Mouse (Mus musculus): ENCODE results near the gene Mdga2.

The Mdga2 gene

DNA sequence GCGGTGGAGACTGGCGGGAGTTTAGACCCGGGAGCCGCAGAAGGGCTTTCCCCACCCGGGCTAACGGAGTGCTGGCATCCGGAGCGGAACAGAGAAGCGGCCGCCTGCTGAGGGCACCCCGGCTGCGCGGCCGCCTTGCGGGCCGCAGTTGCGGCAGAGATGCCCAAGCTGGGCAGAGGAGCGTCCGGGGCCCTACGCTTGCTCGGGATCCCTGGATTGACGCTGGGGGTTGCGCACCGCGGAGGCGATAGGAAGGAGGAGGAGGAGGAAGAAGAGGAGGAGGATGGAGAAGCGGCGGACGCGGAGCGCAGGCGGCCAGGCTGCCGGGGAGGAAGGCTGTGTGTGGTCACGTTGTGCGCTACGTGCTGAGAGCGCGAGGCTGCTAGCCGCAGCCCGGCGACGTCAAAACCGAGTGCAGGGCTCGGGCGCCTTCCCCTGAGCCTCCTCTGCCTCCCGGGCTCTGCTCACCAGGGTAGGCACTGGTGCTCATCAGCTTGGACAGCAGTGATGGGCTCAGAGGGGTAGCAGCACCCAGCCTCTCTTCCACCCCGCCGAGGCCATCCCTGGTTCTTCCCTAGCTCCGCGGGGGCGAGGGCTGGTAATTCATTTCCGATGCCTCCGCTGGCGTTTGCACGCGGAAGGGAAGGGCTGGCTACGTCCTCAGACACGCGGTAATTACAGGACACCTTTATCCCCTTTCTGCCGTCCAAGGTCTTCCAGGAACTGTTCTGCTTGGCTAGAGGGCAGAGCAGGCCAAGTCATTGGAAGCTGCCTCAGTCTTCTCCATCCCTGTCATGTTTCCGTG lies at the start of gene Mdga2:
Gene Mdga2 (minus strand): TSS at position 329 of the 805 bp plus-strand sequence.
- no peak for DNase-seq (ENCODE audit: low spot score)

DNA sequence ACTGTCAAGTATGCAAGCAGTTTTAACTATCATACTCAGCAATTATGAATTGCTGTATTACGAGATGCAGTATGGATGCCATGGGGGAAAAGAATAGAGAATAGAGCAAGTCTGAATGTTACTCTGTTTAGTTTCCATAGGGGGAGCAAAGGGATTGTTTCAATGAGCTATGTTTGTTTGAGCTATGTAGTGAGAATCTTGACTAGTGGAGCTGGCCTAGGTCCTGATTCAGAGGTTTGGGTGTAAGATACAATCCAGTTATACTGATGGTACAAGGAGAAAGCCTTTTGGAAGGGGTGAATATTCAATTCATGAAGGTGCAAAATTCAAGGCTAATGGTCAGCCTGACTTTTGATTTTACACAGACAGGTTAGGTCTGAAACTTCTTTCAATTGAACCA lies 45.1 kb upstream of the Mdga2 start:
- DNase-seq (ENCODE audit: low spot score): no peak

DNA sequence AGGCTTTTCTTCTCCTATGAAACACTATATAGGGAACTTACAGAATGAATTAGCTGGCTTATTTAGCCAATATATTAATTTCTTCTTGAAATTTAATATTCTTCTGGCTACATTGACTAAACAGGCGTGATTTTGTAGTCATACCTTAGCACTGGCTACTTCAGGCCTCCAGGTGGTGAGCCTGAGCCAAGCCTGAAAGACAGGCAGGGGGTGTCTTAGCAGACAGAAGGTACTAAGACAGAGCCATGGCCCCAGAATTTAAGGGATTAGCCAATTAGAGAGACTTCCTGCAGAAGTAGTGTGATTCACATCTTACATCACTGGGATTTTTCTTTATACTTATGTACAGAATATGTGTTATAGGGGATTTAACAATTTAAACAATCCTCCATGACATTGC lies 1.2 kb upstream of the Mdga2 start:
- no peak for DNase-seq (ENCODE audit: low spot score)

DNA sequence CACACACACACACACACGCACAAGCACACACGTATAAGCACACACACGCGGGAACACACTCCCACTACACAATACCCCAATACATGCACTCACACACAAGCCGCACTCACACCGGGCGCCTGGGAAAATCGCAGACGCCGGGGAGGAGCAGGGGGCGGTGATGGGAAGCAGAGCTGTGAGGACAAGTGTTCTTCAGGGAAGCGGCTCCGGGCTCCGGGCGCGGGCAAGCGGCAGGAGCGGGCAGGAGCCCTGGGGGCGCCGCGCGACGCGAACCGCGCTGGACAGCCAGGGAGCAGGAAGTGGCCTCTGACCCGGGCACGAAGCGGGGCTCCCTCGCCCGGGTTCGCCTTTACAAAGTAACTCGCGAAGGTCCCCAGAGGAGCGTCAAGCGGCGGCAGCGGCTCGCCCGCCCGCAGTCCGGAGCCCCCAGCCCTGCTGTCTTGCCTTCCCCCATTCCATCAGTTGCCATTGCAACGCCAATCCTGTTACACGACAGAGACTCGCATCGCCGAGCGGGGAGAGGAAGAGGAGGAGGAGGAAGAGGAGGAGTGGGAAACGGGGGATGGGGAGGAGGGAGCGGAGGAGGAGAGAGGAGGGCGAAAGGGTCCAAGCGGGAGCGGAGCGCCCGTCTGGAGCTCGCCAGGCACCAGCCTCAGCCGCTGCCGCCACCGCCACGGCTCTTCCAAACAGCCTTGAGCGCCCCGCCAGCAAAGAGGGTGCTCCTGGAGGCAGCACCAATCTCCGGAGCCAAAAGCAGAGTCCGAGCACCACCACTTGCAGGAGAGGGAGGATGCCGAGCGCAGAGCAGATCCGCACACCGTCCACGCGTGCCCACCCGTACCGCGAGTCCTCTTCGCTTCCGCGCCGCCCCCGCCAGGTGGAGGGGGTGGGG lies 774 bp downstream of the Mdga2 start:
- peak; percentile 4 for DNase-seq (ENCODE audit: low spot score)

DNA sequence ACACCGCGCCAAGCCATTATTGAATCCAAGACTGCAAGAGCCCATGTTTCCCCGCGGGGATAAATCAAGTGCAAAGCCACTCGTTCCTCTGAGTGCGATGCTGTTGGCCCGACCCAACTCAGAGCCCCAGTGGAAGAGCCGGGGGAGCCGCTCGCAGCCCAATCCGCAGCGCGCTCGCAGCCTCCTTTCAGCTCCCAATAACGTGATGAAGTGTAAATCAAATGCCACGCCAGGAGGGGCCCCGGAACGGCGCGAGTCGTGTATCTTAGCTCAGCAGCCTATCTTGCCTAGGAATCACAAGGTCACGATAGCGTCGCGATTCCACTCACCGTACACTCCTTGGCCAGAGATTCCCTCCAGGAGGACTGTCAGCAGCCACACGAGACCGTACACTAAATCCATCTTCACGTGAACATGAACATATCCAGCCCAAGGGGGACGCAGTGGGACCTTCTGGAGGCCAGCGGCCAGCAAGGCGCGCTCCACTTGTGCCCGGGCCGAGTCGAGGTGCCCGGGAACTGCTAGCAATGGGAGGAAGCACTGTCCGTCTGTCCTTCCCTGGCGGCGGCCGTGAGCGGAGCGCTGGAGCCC lies 1.6 kb downstream of the Mdga2 start:
- no peak for DNase-seq (ENCODE audit: low spot score)

DNA sequence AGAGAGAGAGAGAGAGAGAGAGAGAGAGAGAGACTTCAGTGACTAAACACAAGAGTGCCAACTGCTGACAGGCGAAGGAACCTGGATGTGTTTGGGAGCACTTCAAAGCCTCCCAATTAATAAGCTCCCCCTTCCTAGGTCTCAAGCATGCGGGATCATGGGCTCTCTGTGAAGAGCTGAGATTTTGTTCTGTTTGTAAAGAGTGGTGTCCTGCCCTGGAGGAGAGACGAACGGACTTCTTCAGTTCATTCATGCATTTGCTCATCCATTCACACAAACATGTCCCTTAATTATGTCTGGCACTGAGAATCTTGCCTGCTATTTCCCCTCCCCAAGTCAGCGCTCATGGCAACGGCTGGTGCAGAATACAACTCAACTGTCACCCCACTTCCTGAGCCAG lies 2.3 kb downstream of the Mdga2 start:
- DNase-seq (ENCODE audit: low spot score): no peak

DNA sequence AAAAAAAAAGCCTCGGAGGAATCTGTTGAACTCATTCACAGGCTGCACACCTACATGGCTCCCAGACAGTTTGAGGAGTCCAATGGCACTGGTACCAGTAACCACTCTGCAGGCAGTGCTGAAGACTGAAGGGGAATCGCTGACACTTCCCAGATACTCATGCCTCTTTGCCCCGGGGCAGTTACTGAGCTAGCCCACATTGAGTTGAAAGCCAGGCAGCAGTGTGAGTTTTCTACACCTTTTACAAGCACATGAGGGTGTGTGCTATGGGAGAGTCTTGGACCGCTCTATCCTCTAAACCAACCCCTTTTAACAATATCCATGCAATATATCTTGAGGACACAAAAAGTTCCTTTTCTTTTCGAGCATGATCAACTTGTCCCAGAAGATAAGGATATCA lies 2.8 kb downstream of the Mdga2 start:
- no peak for DNase-seq (ENCODE audit: low spot score)

DNA sequence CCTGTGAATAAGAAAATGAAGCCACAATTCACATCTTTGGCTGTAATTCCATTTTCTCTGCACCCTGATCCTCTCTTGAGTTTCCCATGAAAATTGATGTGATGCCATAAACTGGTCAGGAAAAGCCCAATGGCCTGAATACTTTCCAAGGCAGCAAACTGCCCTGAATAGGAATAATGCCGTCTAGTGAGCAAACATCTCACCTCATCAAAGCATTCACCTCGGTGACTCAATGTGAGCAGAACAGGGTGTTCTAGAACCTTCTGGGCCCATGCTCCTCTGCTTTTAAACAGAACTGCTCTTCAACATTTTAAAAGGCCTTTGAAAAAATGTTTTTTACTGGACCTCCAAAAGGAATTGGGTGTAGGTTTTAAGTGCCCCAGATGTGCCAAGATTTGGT lies 9.5 kb downstream of the Mdga2 start:
- DNase-seq (ENCODE audit: low spot score): no peak

DNA sequence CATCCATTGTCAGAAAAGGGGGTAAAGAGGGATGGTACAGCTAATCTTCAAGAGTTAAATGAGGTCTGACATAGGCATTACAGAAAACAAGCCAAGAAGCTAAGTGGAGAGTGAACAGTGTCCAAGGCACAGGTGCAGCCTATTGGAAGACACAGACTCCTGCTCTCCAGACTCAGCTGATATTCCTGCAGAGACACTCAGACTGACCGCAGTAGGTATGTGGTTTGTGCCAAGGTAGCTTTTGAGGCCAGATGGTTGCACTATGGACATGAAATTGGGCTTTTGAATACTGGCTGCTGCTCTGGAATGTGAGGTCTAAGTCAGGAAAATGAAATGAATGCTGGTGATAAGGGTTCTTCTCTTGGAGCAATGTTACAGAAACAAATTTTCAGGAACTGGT lies 44.2 kb downstream of the Mdga2 start:
- no peak for DNase-seq (ENCODE audit: low spot score)

DNA sequence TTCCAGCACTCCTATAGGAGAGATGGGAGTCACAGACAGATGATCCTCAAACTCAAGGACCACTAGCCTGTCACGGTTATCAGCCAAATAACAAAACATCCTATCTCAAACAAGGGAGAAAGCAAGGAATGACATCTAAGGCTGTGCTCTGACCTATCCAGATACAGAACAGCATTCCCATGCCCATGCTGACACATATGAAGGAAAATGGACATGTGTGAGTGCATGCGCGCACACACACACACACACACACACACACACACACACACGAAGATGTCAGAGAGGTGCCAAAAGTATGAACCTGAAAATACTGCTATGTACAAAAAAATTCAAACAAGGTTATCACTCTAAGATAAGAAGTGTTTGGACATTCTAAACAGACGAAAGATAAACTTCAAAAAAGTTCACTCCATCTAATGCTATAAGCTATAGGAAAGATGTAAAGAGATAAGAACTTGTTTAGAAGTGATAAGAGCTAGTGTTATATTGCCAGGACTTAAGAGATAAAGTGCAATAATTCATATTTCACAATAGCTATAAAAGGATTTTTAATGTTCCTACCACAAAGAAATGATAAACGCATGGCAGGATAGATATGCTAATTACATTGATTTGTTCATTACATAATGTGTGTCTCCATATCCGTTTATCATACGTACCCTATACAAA lies 65.6 kb downstream of the Mdga2 start:
- DNase-seq (ENCODE audit: low spot score): no peak

DNA sequence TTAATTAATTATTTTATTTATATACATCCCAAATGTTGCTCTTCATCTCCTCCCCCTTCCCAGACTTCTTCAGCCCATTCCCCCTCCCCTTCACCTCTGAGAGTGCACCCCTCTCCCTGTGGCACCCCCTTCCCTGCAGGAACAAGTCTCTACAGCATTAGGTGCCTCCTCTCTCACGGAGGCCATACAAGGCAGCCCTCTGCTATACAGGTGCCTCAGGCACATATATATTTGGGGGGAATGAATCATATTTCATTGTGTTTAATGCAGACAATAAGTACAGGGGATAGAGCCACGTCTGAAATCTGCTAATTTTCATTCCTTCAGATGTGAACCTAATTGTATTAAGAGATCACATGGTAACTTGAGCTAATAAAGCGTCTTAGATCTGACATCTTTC lies 69.3 kb downstream of the Mdga2 start:
- DNase-seq (ENCODE audit: low spot score): no peak

DNA sequence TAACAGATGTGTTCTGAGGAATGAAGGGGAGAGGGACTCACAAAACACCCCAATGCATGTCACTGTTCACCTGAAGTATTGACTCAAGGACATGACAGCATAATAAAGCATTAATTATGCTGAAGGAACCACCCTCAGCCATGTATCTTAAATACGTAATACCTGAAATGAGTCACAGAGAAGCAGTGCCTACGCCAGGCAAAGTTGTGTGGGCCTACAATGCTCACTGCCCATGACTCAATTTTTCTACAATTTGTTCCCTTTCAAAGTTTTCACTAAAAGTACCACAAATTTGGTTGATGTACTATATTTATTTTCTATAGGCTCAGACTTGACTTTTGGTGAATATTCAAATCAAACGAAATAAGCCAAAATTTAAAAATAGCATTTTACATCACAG lies 80.7 kb downstream of the Mdga2 start:
- no peak for DNase-seq (ENCODE audit: low spot score)

DNA sequence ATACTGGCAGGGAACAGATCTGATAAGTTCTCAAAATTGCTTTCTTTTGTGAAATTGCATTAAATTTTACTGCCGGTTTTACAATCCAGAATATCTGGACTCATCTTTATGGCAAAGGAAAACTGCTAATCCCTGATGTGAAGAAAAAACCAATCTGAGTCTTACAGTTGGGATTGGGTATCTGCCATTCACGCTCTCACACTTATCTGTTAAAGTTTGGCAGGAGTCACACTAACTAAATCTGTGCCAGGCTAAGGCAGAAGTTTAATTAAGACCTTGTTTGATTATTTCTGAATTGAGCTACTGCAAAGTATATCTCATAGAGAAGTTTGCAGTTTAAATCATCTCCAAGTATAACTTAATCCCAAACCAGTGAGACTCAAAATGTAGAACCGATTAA lies 82.2 kb downstream of the Mdga2 start:
- DNase-seq (ENCODE audit: low spot score): no peak

DNA sequence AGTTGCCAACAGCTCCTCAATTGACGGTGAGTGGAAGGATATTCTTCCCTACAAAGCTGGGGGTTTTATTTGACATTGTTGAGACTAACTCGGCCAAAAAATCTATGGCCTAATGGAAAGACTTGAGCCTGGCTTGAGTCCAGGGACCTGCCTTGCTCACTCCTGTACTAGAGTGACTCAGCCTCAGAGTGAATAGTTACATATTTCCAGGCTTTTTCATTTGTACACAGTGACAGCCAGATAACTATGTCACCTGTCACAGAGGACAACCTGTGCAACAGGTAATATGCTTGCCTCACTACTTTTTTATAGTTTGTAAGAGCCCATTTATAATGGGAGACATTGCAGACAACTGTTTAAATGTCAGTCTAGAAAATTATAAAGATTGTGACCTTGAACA lies 94.9 kb downstream of the Mdga2 start:
- DNase-seq (ENCODE audit: low spot score): no peak

DNA sequence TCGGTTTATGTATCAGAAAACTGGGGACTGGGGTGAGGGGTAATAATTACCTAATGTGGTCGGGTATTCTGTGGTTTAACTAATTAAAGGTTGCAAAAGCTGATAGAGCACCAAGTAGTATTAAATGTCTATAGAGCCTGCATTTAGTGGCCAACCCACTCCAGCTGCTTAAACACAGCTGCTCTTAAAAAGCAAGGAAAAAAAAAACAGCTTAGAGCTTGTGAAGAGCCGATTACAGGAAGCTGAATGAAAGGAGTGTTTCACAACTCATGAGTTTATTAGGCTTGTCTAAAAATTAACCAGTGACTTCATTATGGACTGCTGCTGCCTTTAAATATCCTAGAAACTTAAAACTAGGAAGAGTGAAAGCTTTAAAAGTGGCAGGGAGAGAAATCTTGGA lies 98.5 kb downstream of the Mdga2 start:
- DNase-seq (ENCODE audit: low spot score): no peak

DNA sequence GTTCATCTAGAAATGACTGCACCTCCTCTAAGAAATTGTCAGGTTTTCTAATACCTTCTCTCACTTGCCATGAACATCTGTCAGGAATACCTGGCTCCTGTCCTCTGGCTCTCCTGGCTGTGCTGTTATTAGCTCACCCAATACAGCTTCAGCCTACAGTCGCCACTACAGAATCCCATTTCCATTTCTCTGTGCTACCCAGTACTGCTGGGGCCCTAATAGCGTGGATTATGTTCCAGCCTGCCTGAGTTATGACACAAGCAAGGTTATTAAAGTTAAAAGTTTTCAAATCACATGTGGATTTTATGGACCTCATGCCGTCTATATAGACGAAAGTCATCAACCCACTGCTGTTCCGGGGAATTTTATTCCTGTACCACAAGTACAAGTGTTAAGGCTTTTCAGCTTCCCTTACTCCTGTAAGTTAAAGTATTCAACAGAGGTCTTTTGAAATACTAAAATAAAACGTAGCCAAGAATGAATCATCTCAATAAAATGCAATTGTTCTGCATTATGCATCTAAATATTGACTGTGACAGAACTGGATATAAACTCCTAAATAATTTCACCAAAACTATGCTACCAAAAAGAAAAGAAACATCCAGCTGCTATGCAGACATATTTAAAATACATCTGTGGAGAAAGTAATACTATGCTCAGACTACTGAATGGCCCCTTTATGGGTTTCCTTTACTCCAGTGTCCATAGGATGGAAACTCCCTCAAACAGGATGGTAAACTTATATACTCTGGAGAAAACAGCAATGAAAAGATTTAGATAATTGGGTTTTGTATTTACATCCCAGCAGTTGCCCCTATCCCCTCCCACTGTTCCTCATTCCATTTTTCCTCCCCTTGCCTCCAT lies 103.5 kb downstream of the Mdga2 start:
- DNase-seq (ENCODE audit: low spot score): no peak

DNA sequence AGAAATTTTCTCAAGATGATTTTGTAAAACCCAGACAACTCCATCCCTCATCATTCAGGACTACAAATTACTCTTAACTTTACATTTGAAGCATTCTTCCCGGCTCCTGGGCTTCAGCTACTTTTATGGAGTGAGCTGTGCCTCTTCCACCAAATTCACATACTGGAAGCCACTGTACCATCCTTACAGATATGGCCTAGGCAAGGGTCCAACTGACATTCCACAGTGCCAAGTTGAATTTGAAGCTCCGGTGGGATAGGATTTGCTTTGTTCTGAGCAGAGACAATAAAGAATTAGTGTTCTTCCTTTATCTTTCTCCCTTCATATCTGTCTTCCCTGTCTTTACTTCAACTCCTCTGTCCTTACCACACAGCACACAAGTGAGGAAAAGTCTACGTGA lies 118.2 kb downstream of the Mdga2 start:
- DNase-seq (ENCODE audit: low spot score): no peak

DNA sequence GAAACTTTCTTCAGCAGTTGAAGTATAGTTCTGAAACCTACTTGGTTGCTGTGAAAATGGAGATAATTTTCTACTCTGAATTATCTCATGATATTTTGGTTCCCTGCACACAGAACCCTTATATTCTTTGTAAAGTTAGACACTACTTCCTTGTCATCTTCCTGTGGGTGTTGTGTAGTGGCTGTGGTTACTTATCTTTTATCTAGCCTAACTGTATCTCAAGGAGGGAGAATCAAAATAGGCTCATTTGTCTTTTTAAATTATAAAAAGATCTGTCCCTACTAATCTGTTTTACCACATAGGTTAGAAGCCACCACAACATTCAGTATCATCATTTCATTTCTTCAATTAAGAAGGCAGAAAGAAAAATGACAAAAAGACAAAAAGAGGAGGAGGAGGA lies 127.9 kb downstream of the Mdga2 start:
- DNase-seq (ENCODE audit: low spot score): no peak

DNA sequence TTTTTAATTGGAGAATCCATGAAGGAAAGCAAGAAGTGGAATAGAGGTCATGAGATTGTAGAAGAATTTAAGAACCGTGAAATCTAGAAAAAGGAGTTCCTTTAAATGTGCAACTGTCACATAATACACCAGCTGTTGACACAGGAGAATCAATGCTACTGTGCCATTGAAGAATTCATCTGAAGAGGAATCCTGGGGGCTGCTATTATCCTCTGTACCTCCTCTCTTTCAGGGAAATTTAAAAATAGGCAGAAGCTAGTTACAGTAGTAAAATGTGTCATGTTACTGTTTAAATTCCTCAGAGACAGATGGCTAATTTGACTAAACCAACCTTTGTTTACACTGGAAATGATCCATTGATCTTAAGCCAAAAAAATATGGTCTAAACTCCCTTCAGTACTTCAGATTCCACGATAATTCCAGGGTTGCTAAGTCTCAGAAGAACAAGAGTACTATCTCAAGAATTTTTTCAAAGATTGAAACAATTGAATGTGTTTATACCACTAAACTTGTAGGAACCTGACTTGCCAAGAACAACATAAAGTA lies 131.9 kb downstream of the Mdga2 start:
- no peak for DNase-seq (ENCODE audit: low spot score)

DNA sequence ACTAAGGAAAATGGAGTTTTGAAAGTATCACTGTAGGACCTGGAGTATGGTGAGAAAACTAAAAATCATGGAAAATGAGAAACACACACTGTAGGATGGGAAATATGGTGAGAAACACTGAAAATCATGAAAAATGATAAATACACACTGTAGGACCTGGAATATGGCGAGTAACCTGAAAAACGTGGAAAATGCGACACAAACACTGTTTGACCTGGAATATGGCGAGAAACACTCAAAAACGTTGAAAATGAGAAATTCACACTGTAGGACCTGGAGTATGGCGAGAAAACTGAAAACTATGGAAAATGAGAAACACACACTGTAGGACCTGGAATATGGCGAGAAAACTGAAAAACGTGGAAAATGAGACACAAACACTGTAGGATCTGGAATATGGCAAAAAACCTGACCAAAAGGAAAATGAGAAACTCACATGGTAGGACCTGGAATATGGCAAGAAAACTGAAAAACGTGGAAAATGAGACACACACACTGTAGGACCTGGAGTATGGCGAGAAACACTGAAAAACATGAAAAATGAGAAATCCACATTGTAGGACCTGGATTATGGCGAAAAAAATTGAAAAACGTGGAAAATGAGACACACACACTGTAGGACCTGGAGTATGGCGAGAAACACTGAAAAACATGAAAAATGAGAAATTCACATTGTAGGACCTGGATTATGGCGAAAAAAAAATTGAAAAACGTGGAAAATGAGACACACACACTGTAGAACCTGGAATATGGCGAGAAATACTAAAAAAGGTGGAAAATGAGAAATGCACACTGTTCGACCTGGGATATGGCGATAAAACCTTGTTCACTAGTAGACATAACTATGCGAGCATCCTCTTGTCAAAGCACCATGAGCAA lies 163.0 kb downstream of the Mdga2 start:
- no peak for DNase-seq (ENCODE audit: low spot score)

All from ovary, postnatal 14 days (tissue).